Mouse (Mus musculus) testis, adult 2 months (tissue): ENCODE measurements at regions not wholly inside any gene's neighbourhood (a gene's known extent, or its start where the extent isn't known, plus 50 kb on each side); places are given as distances from the start of the nearest gene placed in this dataset.

Source experiments
- CTCF ChIP-seq: fragments of 200-500 bp; IDR thresholded peaks from 2 replicates; pipeline ENCODE4 v1.5.1; 2012; ENCODE audit warnings: low read depth, mild to moderate bottlenecking, inconsistent platforms, low read length, moderate library complexity; ENCODE audit not compliant: control insufficient read depth, insufficient read depth, insufficient replicate concordance
- POLR2A ChIP-seq: fragments of 200-500 bp; IDR thresholded peaks from 2 replicates; pipeline ENCODE4 v1.6.1; 2012; ENCODE audit warnings: low read depth, mild to moderate bottlenecking, inconsistent platforms, low read length, moderate library complexity; ENCODE audit not compliant: control insufficient read depth

GRCm38 (mm10) chr8:26526474-26527185 lies 407.3 kb downstream of the Gm45692 start:
- TF ChIP-seq CTCF (no peak), POLR2A (no peak)
